Mouse (Mus musculus) spleen, postnatal 36 days (tissue): ENCODE data around the gene Usf2.

Experiments
- DNase-seq, 2 experiments: peaks; one replicate each; pipeline ENCODE4 v3.0.0; 2022; ENCODE audit warnings: low spot score in 2 of 2, mixed read lengths in 1 of 2

The Usf2 gene

DNA sequence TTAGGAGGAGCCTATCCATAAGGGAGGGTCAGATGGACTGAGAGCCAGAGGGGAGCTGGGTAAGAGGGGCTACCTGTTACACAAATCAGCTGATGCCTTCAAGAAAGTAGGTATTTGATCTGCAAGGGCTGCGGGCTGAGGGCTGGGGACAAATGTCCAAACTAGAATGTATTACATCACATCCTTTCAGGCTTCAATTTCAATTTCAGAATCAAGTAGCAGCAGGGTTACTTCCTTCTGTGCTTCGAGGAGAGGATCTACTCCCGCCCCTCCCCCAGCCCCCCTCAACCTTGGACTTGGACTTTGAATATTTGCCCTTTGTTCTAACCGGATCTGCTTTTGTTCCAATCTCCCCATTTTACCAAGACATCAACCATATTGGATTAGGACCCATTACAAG lies 39.4 kb downstream of the Usf2 start:
- no peak for DNase-seq

DNA sequence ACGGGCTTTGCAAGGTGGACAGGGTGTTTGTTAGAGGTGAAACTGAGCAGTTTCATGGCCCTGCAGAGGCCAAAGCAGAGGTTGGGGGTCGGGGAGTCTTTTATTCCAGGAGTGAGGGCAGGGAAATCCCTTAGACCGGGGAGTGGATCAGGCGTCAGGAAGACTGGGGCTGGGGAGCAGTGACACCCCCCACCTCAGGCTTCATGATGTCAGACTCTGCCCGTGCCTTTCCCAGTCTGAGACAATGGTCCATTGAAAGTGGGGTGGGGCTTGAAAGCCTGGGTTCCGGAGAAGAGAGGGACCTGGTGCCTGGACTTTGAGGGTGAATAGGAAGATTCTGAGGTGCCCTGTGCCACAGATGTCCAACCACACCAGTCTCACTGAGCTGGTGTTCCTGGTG lies 39.9 kb downstream of the Usf2 start:
- no peak for DNase-seq

DNA sequence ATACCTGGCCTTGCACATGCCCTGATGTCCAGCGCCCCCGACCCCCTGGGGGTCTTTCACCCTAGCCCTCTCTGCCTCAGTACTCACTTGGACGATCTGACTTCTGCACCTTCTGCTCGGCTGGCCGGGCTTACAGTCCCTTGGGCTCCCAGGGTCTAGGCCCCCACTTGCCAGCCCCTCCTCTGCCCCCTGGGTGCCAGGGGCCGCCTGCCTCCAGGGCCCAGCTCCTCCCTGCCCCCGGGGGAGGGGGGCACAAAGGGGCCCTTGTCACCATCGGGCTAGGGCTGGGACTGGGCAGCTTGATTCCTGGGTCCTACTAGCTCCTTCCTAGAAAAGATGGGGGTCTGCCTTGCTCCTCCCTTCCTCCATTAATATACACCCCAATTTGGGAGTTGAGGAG lies 41.9 kb downstream of the Usf2 start, which contains the start of gene Mag:
Gene Mag (minus strand): TSS at position 142 of the 400 bp plus-strand sequence.
- DNase-seq: no peak

DNA sequence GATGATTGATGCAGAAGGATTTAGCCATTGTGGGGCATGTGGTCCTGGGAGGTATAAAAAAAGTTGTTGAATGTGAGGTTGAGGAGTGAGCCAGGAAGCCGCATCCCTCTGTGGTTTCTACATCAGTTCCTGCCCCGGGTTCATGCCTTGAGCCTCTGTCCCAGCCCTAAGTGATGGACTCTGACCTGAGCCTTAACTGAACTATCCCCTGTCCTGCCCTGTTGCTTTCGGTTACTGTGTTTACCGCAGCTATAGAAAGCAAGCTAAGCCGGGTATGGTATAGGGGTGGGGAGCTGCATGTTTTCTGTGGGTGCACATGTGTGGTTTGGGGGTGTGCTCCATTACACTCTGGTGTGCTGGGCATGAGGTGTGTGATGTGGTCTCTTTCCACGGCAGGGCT lies 46.8 kb downstream of the Usf2 start:
- no peak for DNase-seq

DNA sequence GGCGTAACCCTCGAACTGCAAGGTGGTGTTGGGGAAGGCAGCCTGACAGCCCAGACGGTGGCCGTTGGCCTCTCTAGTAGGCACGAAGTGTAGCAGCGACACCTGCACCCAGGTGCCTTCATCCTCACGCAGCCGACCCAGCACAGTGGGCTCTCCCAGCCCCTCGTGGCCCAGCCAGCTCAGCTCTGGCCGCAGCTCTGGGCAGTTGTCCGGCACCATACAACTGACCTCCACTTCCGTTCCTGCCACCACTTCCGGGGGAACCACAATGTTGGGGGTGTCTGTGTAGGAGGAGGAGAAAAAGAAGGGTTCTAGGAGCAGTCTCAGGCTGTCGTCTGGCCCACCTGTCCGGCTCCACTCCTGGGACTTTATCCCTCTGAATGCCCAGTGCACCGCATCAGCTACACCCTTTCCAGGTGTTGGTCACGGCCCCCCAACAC lies 47.6 kb downstream of the Usf2 start:
- DNase-seq: no peak

DNA sequence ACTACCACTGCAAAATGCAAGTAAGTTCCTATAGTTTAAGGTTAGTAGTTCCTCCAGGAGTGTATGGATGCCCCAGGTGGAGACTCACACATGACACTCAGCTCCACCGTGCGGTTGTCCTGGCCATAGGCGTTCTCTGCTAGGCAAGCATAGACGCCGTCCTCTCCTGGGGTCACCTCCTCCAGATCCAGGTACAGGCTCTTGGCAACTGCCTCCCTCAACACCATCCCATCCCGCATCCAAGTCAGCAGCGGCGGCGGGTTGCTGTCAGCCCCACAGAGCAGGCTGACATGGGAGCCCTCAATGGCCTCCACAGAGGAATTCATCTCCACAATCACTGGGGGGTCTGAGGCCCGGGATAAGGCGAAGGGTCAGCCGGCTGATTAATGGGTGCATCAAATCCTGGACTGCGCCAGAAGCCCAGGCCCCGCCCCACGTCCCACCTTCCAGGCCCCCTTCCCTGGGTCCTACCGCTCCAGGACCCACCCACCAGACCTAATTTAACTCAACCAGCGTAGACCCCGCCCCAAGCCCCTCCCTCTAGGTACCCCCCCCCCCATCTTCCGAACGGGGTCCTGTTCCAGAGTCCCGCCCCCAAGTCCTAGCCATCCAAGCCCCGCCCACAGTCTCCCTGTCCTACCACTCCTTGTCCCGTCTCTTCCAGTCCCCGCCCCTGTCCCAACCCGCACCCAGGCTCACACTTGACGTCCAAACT lies 48.2 kb downstream of the Usf2 start:
- no peak for DNase-seq

DNA sequence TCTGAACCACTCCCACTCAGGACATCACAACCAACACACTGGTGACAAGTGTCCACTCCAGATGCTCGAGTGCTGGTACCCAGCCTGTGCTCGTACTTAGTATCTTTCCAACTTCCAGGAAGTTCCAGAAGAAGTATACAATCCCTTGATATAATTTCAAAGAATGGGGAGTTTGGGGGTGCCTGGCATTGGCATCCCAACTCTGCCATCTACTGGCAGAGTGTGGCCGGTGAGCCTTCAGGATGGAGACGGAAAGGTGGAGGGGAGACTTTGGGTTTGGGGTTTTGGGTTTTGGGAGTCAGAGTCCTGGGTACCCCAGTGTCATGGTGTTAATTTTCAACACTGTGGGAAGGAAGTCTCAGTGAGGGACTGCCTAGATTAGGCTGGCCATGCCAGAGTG lies 52.6 kb downstream of the Usf2 start:
- DNase-seq: peak; percentile 48 to 57
